Mouse (Mus musculus): ENCODE measurements at regions not wholly inside any gene's neighbourhood (a gene's known extent, or its start where the extent isn't known, plus 50 kb on each side); places are given as distances from the start of the nearest gene placed in this dataset.

- no peak for ATAC-seq (ENCODE audit: low FRiP score, low read depth)
- H3K27me3 ChIP-seq (replicated peaks), result 0 out of 2 replicates have a peak, but pooled peaks cover 4% of the 10 kb centered on the region
- H3K4me1 ChIP-seq, result no peaks in the 10 kb centered on the region
- H3K9me3 ChIP-seq, result no peaks in the 10 kb centered on the region
- WGBS, result 81% methylated on average over 1 of the region's 1 CpGs
- no peak overlapping the region for H3K4me3 ChIP-seq
- no peak overlapping the region for H3K27ac ChIP-seq
- no peak overlapping the region for H3K4me2 ChIP-seq (replicated peaks)
- no peaks in the 10 kb centered on the region for H3K36me3 ChIP-seq
- no peak overlapping the region for H3K9ac ChIP-seq
Observed at GRCm38 (mm10) chr5:129397311-129397710, 103.7 kb upstream of the Sfswap start.

DNA sequence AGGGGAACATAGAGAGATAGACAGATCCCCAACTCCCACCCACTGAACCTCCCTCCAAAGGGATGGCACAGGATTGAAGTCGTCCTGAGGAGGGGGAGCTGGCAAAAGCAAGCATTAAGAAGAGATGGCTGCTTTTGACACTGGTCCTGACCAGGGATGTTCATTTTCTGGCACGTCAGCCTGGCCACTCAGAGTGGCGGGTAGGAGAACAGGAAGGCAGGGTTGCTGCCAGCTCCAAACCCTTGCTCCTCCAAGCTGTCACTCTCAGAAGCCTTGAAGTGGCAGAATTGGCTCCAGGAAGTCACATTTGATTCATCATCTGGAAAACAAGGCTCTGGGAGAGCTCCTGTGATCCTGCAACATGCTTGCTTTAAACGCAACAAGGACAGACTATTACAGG is 94.8 kb upstream of the Sfswap start:
- ATAC-seq (ENCODE audit: low FRiP score, low read depth), result no peak
- H3K27me3 ChIP-seq (replicated peaks), result no peaks in the 10 kb centered on the region

DNA sequence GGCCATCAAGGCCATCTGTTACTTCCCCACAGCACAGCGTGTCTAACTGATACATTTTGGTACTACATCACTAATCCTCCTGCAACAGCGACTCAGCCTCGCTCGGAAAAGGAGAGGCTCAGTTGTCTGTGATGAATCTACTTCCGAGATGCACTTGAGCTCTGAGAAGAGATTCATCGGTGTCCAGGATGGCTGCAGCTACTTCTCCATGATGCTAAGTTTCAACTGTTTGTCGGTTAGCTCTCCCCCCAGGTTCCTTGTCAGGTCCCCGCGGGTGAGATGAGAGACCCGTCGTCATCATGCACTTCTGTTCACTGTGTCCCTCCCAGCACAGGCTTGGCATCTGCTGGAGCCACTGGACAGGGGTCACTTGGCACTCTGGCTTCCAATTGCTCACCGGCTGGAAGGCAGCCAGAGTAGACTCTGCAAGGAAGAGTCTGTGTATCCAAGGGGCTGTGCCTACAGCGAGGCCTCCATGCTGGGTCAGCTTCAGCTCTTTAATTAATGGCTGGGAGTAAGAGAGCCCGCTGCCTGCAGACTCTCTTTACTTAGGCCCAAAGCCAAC is 91.5 kb upstream of the Sfswap start:
- no peak overlapping the region for H3K27ac ChIP-seq
- H3K9me3 ChIP-seq, result no peaks in the 10 kb centered on the region
- H3K27me3 ChIP-seq (replicated peaks), result no peaks in the 10 kb centered on the region
- no peak for ATAC-seq (ENCODE audit: low FRiP score, low read depth)
- no peaks in the 10 kb centered on the region for H3K4me1 ChIP-seq
- H3K4me2 ChIP-seq (replicated peaks), result no peak overlapping the region
- no peak overlapping the region for H3K9ac ChIP-seq
- H3K36me3 ChIP-seq, result no peaks in the 10 kb centered on the region
- no peak overlapping the region for H3K4me3 ChIP-seq
- WGBS, result 71% methylated on average over 14 of the region's 14 CpGs

More for the DNA sequence above, 94.8 kb upstream of the Sfswap start:
- Histone ChIP-seq H3K36me3 (no peaks in the 10 kb centered on the region), H3K27ac (no peak overlapping the region), H3K9ac (no peak overlapping the region), H3K9me3 (no peaks in the 10 kb centered on the region), H3K4me1 (no peaks in the 10 kb centered on the region), H3K4me3 (no peak overlapping the region), H3K4me2 (replicated peaks) (no peak overlapping the region)
- 59% methylated on average over 4 of the region's 4 CpGs for whole genome bisulfite sequencing

- ATAC-seq (ENCODE audit: low FRiP score, low read depth), result no peak
- Histone ChIP-seq H3K27ac (no peak overlapping the region), H3K9me3 (no peaks in the 10 kb centered on the region), H3K9ac (no peak overlapping the region), H3K4me2 (replicated peaks) (no peak overlapping the region), H3K4me3 (no peak overlapping the region), H3K27me3 (replicated peaks) (no peaks in the 10 kb centered on the region), H3K36me3 (no peaks in the 10 kb centered on the region), H3K4me1 (no peaks in the 10 kb centered on the region)
- 90% methylated on average over 6 of the region's 6 CpGs for WGBS
Observed at GRCm38 (mm10) chr5:129412161-129412560, 88.9 kb upstream of the Sfswap start.

DNA sequence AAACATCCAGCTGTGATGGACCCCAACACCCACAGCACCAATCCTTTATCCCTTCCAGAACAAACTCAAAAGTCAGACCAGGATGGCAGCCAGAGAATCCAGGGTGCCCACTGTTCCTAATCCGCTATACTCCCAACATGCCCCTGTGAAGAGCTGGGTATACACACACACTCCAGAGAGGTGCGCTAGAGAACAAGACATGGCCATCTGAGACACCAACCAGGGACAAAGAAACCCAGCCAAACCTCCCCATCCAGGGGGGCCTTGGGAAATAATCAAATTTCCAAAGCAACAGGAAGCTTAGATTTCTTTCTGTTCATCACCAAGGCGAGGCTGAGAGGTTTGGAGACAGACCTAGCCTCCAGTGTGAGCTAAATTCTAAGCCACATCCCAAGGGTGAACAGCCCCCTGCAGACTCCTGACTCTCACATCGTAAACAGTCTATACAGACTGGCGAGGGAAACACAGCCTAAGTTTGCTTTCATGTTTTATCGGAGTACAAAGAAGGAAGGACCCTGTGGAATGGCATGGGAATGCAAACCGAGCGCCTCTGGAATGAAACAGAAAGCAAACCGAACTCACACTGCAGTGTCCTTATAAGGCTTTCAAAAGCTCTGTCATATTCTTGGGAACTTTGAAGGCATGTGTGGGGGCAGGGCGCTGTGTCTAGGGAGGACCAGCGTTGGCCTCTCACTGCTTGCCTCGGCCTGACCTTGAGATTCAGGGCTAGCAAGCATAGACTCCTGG is 85.9 kb upstream of the Sfswap start:
- Histone ChIP-seq H3K4me3 (no peak overlapping the region), H3K9me3 (no peaks in the 10 kb centered on the region), H3K4me2 (replicated peaks) (no peak overlapping the region), H3K4me1 (no peaks in the 10 kb centered on the region), H3K27me3 (replicated peaks) (no peaks in the 10 kb centered on the region), H3K36me3 (no peaks in the 10 kb centered on the region), H3K9ac (no peak overlapping the region), H3K27ac (no peak overlapping the region)
- ATAC-seq (ENCODE audit: low FRiP score, low read depth), result no peak
- 37% methylated on average over 12 of the region's 12 CpGs for WGBS

- H3K27ac ChIP-seq, result no peak overlapping the region
- no peak overlapping the region for H3K4me2 ChIP-seq (replicated peaks)
- no peaks in the 10 kb centered on the region for H3K27me3 ChIP-seq (replicated peaks)
- ATAC-seq (ENCODE audit: low FRiP score, low read depth), result no peak
- H3K9ac ChIP-seq, result no peak overlapping the region
- H3K9me3 ChIP-seq, result no peaks in the 10 kb centered on the region
- H3K4me3 ChIP-seq, result no peak overlapping the region
- 15% methylated on average over 3 of the region's 3 CpGs for WGBS
- no peaks in the 10 kb centered on the region for H3K36me3 ChIP-seq
- no peaks in the 10 kb centered on the region for H3K4me1 ChIP-seq
Observed at GRCm38 (mm10) chr5:129416425-129416824, 84.6 kb upstream of the Sfswap start.

- Histone ChIP-seq H3K27me3 (replicated peaks) (no peaks in the 10 kb centered on the region), H3K36me3 (no peaks in the 10 kb centered on the region), H3K9ac (no peak overlapping the region), H3K27ac (no peak overlapping the region), H3K4me2 (replicated peaks) (no peak overlapping the region), H3K4me3 (no peak overlapping the region), H3K9me3 (no peaks in the 10 kb centered on the region), H3K4me1 (no peaks in the 10 kb centered on the region)
- ATAC-seq (ENCODE audit: low FRiP score, low read depth), result no peak
- 94% methylated on average over 3 of the region's 3 CpGs for WGBS
Observed at GRCm38 (mm10) chr5:129417516-129417915, 83.5 kb upstream of the Sfswap start.

- no peak for ATAC-seq (ENCODE audit: low FRiP score, low read depth)
- no peak overlapping the region for H3K4me2 ChIP-seq (replicated peaks)
- 87% methylated on average over 2 of the region's 2 CpGs for WGBS
Observed at GRCm38 (mm10) chr5:129420981-129421380, 80.0 kb upstream of the Sfswap start.

DNA sequence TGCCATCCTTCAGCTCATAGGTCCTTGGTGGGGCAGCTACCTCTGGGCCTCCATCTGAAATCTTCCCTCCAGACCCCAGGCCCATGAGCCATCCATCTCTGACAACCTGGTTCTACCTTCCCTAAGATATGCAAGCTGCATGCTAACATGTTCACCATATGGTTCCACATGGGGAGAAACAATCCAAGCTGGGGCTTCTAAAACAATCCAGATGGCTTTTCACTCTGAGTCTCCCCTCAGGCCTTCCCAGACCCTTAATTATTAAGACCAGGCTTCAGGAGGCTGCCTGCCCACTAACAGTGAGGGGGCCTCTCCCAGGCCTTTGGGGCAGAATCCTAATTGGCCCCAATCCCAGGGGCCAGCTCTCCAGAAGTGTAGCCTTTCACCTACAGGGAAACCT is 71.1 kb upstream of the Sfswap start:
- Histone ChIP-seq H3K9ac (no peak overlapping the region), H3K36me3 (no peaks in the 10 kb centered on the region), H3K4me1 (peaks cover 8% of the 10 kb centered on the region; the same call in 1 of the 2 replicates), H3K27ac (no peak overlapping the region), H3K4me3 (no peak overlapping the region), H3K4me2 (replicated peaks) (no peak overlapping the region), H3K9me3 (no peaks in the 10 kb centered on the region), H3K27me3 (replicated peaks) (no peaks in the 10 kb centered on the region)
- no peak for ATAC-seq (ENCODE audit: low FRiP score, low read depth)

More at GRCm38 (mm10) chr5:129420981-129421380, 80.0 kb upstream of the Sfswap start:
- Histone ChIP-seq H3K9ac (no peak overlapping the region), H3K36me3 (no peaks in the 10 kb centered on the region), H3K4me1 (no peaks in the 10 kb centered on the region), H3K27me3 (replicated peaks) (no peaks in the 10 kb centered on the region), H3K9me3 (no peaks in the 10 kb centered on the region), H3K27ac (no peak overlapping the region), H3K4me3 (no peak overlapping the region)

DNA sequence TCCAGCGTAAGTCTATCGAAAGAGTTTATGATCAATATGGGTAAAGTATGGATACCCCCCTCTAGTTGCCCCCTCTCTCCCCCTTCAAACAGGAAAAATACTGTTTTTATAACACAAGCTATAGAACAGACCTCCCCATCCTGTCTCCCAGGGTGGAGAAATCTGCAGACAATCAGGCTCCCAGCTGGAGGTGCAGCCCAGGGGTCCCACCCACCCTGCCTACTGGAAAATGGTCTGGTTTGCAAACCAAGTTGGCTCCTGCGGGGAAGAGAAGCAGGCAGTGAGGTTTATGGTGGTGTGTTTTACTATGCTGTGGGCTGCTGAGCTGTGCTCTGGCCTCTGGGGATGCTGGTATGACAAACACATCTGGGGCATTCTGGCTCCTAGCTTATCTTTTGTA is 70.7 kb upstream of the Sfswap start:
- Histone ChIP-seq H3K27ac (no peak overlapping the region), H3K27me3 (replicated peaks) (no peaks in the 10 kb centered on the region), H3K36me3 (no peaks in the 10 kb centered on the region), H3K4me3 (no peak overlapping the region), H3K4me2 (replicated peaks) (no peak overlapping the region), H3K4me1 (peaks cover 8% of the 10 kb centered on the region; the same call in 1 of the 2 replicates), H3K9me3 (no peaks in the 10 kb centered on the region), H3K9ac (no peak overlapping the region)
- WGBS, result 69% methylated on average over 3 of the region's 3 CpGs
- ATAC-seq (ENCODE audit: low FRiP score, low read depth), result no peak

- ATAC-seq (ENCODE audit: low FRiP score, low read depth), result no peak
- WGBS, result 54% methylated on average over 7 of the region's 7 CpGs
Observed at GRCm38 (mm10) chr5:129449931-129450573, 51.0 kb upstream of the Sfswap start.

More at GRCm38 (mm10) chr5:129449931-129450573, 51.0 kb upstream of the Sfswap start:
- H3K4me1 ChIP-seq, result peaks cover 9% of the 10 kb centered on the region
- H3K9me3 ChIP-seq, result no peaks in the 10 kb centered on the region
- no peak overlapping the region for H3K9ac ChIP-seq
- no peak overlapping the region for H3K4me3 ChIP-seq
- H3K36me3 ChIP-seq, result no peaks in the 10 kb centered on the region
- H3K27me3 ChIP-seq (replicated peaks), result no peaks in the 10 kb centered on the region
- no peak overlapping the region for H3K4me2 ChIP-seq (replicated peaks)
- H3K27ac ChIP-seq, result no peak overlapping the region
